Mouse (Mus musculus): ENCODE results near the gene Dazl. TPM values are rescaled to one million over a fixed set of nuclear protein-coding genes. Genes with fewer than 3 reads are reported as not detected.
"Not testable (repeated sequence)": the region's sequence is repeated elsewhere in the genome, so short reads cannot be mapped to it uniquely, and the experiment has no call there.

The Dazl gene
- total RNA-seq, 2 experiments from 2014 or later = not detected

- ATAC-seq (replicated peaks; ENCODE audit: poor library complexity) = peak; percentile 99
These were observed 720 bp downstream of the Dazl start for GRCm38 (mm10) chr17:50292661-50293171.

GRCm38 (mm10) chr17:50291485-50292200 lies 1.8 kb downstream of the Dazl start:
- ATAC-seq (replicated peaks; ENCODE audit: poor library complexity) = peak; percentile 70

GRCm38 (mm10) chr17:50284845-50285244 lies 8.6 kb downstream of the Dazl start:
- peak; percentile 57; the same call in 1 of the 2 replicates for ATAC-seq (replicated peaks; ENCODE audit: poor library complexity)

- ATAC-seq (replicated peaks; ENCODE audit: poor library complexity) = not testable (repeated sequence)
These were observed 31.8 kb downstream of the Dazl start for GRCm38 (mm10) chr17:50261615-50262014.

- no peak for ATAC-seq (replicated peaks; ENCODE audit: poor library complexity)
These were observed 32.6 kb downstream of the Dazl start for GRCm38 (mm10) chr17:50260856-50261255.

GRCm38 (mm10) chr17:50246605-50247004 lies 46.8 kb downstream of the Dazl start:
- ATAC-seq (replicated peaks; ENCODE audit: poor library complexity) = no peak

GRCm38 (mm10) chr17:50244675-50245074 lies 48.8 kb downstream of the Dazl start:
- ATAC-seq (replicated peaks; ENCODE audit: poor library complexity) = no peak

- no peak for ATAC-seq (replicated peaks; ENCODE audit: poor library complexity)
These were observed 50.1 kb downstream of the Dazl start for GRCm38 (mm10) chr17:50243326-50243725.

- peak; percentile 24; the same call in 1 of the 2 replicates for ATAC-seq (replicated peaks; ENCODE audit: poor library complexity)
These were observed 55.4 kb downstream of the Dazl start for GRCm38 (mm10) chr17:50237818-50238610.

- ATAC-seq (replicated peaks; ENCODE audit: poor library complexity) = peak; percentile 97
These were observed 56.1 kb downstream of the Dazl start for GRCm38 (mm10) chr17:50237436-50237709.

- ATAC-seq (replicated peaks; ENCODE audit: poor library complexity) = no peak
These were observed 56.6 kb downstream of the Dazl start for GRCm38 (mm10) chr17:50236702-50237435.

- ATAC-seq (replicated peaks; ENCODE audit: poor library complexity) = no peak
These were observed 57.3 kb downstream of the Dazl start for GRCm38 (mm10) chr17:50235943-50236701.

- ATAC-seq (replicated peaks; ENCODE audit: poor library complexity) = no peak
These were observed 59.5 kb downstream of the Dazl start for GRCm38 (mm10) chr17:50233956-50234355.

GRCm38 (mm10) chr17:50232821-50233220 lies 60.6 kb downstream of the Dazl start:
- no peak for ATAC-seq (replicated peaks; ENCODE audit: poor library complexity)

GRCm38 (mm10) chr17:50231206-50231605 lies 62.2 kb downstream of the Dazl start:
- ATAC-seq (replicated peaks; ENCODE audit: poor library complexity) = no peak

- ATAC-seq (replicated peaks; ENCODE audit: poor library complexity) = peak; percentile 46
These were observed 63.9 kb downstream of the Dazl start for GRCm38 (mm10) chr17:50229534-50229933.

Other genes with a start within 250 kb of the Dazl start
- gene Rftn1, start 103.0 kb downstream of the Dazl start, total RNA-seq (2015) = 13.2 and 15.5 TPM in 2 replicates
- 29.8 and 36.5 TPM in 2 replicates for gene Rftn1, start 103.0 kb downstream of the Dazl start, total RNA-seq (2017)
- 25.0 and 29.6 TPM in 2 replicates for gene Plcl2, start 215.8 kb upstream of the Dazl start, total RNA-seq (2015)
- 28.1 and 28.5 TPM in 2 replicates for gene Plcl2, start 215.8 kb upstream of the Dazl start, total RNA-seq (2017)

Measured in megakaryocyte progenitor cell, adult 5-6 weeks (primary cell).